Mouse (Mus musculus) midbrain, embryonic 11.5 days (tissue): Measurements from ENCODE around the gene Il1b. TPM values are rescaled to one million over a fixed set of nuclear protein-coding genes. Genes with fewer than 3 reads are reported as not detected.

Source experiments
- ATAC-seq: fragments of 200-750 bp; cut with Nextera tagmentation; 2 replicates; pipeline ENCODE4 v1.8.0; 2017; ENCODE audit warnings: moderate TSS enrichment, moderate library complexity; ENCODE audit not compliant: low FRiP score
- DNase-seq: peaks from one replicate; pipeline ENCODE4 v3.0.0; 2015; ENCODE audit warnings: low spot score; ENCODE audit errors: missing footprints
- H3K27ac ChIP-seq: fragments of 300-500 bp; sonication (generic); 2 replicates; pipeline ENCODE4 v1.5.1; 2014; ENCODE audit warnings: low read depth, low read length
- H3K27me3 ChIP-seq: fragments of 300-500 bp; sonication (generic); 2 replicates; pipeline ENCODE4 v1.6.1; 2014; ENCODE audit warnings: mild to moderate bottlenecking, low read length, moderate library complexity, mixed read lengths; ENCODE audit not compliant: control insufficient read depth, insufficient read depth
- H3K36me3 ChIP-seq: fragments of 300-500 bp; sonication (generic); 2 replicates; pipeline ENCODE4 v1.6.1; 2014; ENCODE audit warnings: mild to moderate bottlenecking, low read length, moderate library complexity, mixed read lengths; ENCODE audit not compliant: control insufficient read depth, insufficient read depth
- H3K4me1 ChIP-seq: fragments of 300-500 bp; sonication (generic); 2 replicates; pipeline ENCODE4 v1.6.1; 2014; ENCODE audit warnings: low read length; ENCODE audit not compliant: control insufficient read depth, insufficient read depth
- H3K4me2 ChIP-seq: fragments of 300-500 bp; sonication (generic); 2 replicates; pipeline ENCODE4 v1.6.1; 2014; ENCODE audit warnings: mild to moderate bottlenecking, moderate library complexity
- H3K4me3 ChIP-seq: fragments of 300-500 bp; sonication (generic); 2 replicates; pipeline ENCODE4 v1.5.1; 2014; ENCODE audit warnings: low read depth, low read length
- H3K9ac ChIP-seq: fragments of 300-500 bp; sonication (generic); 2 replicates; pipeline ENCODE4 v1.6.1; 2014; ENCODE audit warnings: low read length
- H3K9me3 ChIP-seq: fragments of 300-500 bp; sonication (generic); 2 replicates; pipeline ENCODE4 v1.6.1; 2016; ENCODE audit warnings: low read length; ENCODE audit not compliant: control insufficient read depth
- WGBS: fragments of 180-500 bp; shearing (Covaris S2); extraction: QIAGEN DNeasy Blood & Tissue Kit; methylation state at CpG from one replicate; pipeline ENCODE4 v1.1.7; 2014; 5-methylcytosine and 5-hydroxymethylcytosine counted together
- polyA plus RNA-seq: library from polyadenylated mRNA; unstranded; fragments of >200 nt; fragmentation: Nextera tagmentation; extraction: Ambion mirVana; gene quantifications from 2 replicates; pipeline ENCODE4 v1.2.1, GENCODE M21; 2014

The Il1b gene
- polyA plus RNA-seq, 1 experiment from 2014 or later, result not detected

DNA sequence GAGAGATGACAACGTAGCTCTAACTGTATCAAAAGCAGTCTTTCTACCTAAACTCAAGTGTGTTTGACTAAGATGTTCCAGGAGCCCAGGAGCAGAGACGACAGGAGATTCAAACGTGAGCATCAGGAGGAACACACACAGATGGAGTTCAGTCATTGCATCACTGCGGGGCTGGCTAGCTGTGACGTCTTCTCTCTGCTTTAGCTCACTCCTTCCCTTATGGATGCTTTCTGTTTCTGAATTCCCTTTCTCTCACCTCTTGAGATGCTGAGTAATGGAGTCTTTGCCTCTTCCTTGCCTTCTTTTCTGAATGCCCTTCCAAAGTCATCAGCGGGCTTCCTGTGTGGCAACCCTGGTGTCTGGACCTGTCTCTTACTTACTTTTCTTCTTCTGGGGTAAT, 56.1 kb downstream of the Il1b start:
- no peak overlapping the region for H3K9ac ChIP-seq
- H3K4me1 ChIP-seq, result no peaks in the 10 kb centered on the region
- ATAC-seq (no peak), DNase-seq (no peak)
- no peak overlapping the region for H3K4me2 ChIP-seq
- no peaks in the 10 kb centered on the region for H3K36me3 ChIP-seq
- no peaks in the 10 kb centered on the region for H3K27me3 ChIP-seq
- WGBS, result 82% methylated on average over 6 of the region's 6 CpGs
- no peaks in the 10 kb centered on the region for H3K9me3 ChIP-seq
- no peak overlapping the region for H3K4me3 ChIP-seq
- no peak overlapping the region for H3K27ac ChIP-seq

Other genes starting within 250 kb of the Il1b start
- gene Chchd5, start 241.4 kb downstream of the Il1b start, polyA plus RNA-seq, result 26.2 and 27.2 TPM in 2 replicates
- 53.3 and 62.5 TPM in 2 replicates for gene Slc20a1, start 172.4 kb downstream of the Il1b start, polyA plus RNA-seq
- gene Ckap2l, start 73.9 kb downstream of the Il1b start, polyA plus RNA-seq, result 92.0 and 96.9 TPM in 2 replicates
- gene Il1a, start 61.2 kb downstream of the Il1b start, polyA plus RNA-seq, result 0.30 TPM in 1 of 2 replicates, not detected in the other
- 0.10 TPM in 1 of 2 replicates, not detected in the other for gene F830045P16Rik, start 165.5 kb upstream of the Il1b start, polyA plus RNA-seq
- gene Sirpa, start 221.7 kb upstream of the Il1b start, polyA plus RNA-seq, result 16.0 and 17.9 TPM in 2 replicates